Mouse (Mus musculus) gastrocnemius, postnatal 25 days (tissue): ENCODE measurements around the gene Olfr76. TPM values are rescaled to one million over a fixed set of nuclear protein-coding genes. Genes with fewer than 3 reads are reported as not detected.
A peak's percentile ranks its signal among the peaks of the same experiment; 100 is the strongest.
"Not testable (repeated sequence)": the region's sequence is repeated elsewhere in the genome, so short reads cannot be mapped to it uniquely, and the experiment has no call there.

Experiments
- DNase-seq: peaks from one replicate; pipeline ENCODE4 v3.0.0; 2022
- long read RNA-seq, 2 experiments: library from polyadenylated mRNA; stranded (forward); transcript quantifications; one replicate each; pipeline ENCODE4 v2.0.0; 2021
- total RNA-seq, 2 experiments: library from RNA; stranded (reverse); gene quantifications; 1 replicate in 1 of 2; 2 replicates in 1 of 2; pipeline ENCODE4 v1.2.3; 2021

Gene Olfr76
- total RNA-seq = not detected
- long read RNA-seq, experiment 1 = 0 reads
- long read RNA-seq, experiment 2 = 0 reads

DNA sequence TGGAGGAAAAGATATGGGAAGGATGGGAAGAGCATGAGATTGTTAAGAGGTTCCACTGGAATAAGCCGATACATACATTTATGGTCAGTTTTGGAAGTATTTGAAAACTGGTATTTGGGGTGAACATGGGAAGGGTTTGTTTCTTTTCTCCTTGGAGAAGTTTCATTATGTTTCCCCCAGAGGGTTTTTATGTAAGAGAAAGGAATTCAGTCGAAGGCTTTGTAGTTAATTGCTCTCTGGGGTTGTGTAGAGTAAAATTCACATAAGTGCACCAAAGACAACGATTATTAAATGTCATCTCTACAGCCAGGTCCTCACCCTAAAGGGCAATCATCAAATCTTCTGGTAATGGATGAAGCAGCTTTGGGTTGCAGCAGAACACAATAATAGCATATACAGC lies at the start of gene Olfr76:
Olfr76 (minus strand) TSS at position 101 of the 400 bp plus-strand sequence.
- DNase-seq = no peak

DNA sequence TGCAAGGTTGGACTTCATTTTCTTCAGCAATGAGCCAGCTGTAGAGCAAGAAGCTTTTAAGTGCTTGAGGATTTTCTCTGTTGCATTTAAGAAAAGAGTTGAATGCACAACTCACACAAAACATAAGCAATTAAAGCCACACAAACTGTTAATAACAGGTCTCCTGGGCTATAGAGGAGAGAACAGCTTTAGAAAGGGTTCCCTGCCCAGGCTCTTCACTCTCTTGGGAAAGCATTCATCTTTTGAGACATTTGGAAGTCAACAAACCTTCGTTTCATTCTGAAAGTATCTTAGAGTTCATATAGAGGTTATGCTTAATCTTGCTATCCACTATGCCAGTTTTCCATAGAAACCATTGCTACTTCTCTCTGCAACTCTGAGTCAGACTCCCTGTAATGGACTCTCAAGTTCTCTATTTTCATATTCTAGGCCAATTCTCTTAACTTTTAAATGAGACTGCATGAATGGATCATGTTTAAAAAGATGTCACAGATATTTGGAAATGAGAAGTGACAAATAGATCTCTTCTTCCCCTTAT lies 47.1 kb upstream of the Olfr76 start, which contains the start of gene Olfr1555-ps1:
Olfr1555-ps1 (minus strand) TSS at position 51 of the 538 bp plus-strand sequence.
- DNase-seq = not testable (repeated sequence)

DNA sequence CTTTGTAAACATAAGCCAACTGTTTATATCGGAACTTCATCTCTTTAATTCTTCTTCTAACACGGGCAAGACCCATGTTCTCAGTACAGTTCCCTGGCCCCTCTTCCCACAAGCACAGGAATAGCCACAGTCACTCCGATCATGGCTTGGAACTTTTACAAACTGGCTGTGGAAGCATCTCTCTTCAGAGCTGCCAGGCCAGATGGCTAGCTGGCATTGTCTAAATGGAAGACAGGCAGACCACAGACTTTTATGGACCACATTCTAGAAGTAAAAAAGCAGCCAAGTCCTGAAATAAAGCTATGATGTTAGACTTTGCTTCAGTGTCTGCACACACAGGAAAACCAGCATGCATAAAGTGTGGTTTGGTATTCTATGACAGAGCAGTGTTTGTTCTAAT lies 22.4 kb upstream of the Olfr76 start:
- no peak for DNase-seq

DNA sequence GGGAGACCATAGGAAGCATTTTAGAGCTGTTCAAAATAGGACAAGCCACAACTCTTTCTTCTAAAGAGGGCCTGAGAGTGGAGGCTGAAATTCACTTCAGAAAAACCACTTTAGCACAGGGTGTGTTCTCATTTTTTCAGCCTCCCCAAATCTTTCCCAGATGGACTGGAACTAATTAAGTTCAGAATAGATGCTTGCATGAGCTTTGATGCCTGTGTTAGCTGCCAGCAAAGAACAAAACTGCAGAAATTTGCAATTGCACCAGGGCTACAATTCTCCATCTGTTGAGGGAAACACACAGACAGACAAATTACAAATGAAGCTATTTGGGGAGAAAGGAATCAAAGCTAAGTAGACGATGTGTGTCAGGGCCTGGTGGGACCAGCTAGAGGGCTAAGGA lies 20.4 kb upstream of the Olfr76 start:
- DNase-seq = peak; percentile 24

DNA sequence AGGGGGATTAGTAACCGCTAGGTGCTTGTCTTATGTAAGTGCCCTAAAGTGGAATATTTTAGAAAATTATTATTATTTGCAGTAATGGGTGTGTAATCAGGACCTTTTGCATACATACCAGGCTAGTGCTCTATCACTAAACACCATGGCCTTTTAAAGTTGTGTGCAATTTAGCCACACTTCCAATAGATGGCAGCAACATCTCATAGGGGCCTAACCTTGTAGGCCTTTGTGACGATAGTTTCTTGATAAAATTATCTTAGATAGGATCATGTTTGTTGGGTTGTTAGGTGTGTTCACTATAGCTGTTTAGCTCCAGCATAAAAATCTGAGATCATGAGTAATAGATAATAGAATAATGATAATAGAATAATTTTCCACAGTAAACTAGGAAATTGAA lies 11.3 kb upstream of the Olfr76 start:
- no peak for DNase-seq

DNA sequence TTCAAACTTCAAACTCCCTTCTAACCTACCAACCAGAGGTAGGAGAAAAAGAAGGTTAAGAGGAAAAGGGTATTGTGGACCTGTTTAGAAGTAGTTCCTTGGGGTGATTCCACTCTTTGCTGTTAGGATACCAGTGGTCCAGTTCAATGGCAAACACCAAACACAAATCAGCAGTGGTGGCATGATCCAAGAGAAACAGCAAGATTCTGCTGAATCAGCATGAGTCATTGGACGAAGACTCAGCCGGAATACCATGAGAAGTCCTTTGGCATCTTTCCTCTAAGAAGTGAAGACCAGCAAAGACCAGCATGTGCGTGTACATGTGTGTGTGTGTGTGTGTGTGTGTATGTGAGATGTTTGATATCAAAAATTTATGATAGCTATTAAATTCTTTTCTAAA lies 6.5 kb downstream of the Olfr76 start:
- DNase-seq = no peak

DNA sequence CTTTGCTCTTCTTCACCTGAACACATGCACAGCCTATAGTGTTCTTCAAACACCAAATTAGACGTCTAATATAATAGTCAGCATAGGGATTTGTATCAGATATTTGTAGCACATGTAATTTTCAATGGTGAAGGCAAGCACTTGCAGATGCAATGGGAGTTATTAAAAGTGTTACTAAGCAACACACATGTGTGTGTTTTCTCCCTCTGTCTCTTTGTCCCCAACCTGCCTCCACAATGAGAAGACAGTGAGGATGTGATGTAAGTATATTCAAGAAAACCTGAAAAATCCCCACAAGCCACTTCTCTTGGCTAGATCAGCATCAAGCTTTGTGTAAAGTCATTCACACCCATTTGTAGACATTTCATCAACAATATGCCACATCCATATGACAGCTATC lies 7.2 kb downstream of the Olfr76 start, which contains the start of gene Olfr1428:
Olfr1428 (minus strand) TSS at position 101 of the 400 bp plus-strand sequence.
- no peak for DNase-seq

DNA sequence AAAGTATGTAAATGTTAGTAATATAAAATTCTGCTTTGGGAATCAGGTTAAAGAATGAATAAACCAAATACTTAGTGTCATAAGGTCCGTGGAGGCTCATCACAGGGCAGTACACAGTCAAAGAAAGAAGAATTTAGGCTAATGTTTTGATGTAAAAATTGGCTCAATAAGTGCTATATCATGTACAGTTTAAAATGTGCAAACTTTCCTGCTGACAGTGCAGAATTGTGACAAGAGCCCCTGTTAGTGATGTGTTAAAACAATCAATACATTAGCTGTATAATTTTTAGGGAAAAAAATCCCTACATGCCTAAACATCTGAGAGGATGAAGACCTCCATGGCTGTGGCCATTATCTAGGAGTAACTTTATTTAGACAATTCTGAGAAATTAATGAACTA lies 9.2 kb downstream of the Olfr76 start:
- no peak for DNase-seq

DNA sequence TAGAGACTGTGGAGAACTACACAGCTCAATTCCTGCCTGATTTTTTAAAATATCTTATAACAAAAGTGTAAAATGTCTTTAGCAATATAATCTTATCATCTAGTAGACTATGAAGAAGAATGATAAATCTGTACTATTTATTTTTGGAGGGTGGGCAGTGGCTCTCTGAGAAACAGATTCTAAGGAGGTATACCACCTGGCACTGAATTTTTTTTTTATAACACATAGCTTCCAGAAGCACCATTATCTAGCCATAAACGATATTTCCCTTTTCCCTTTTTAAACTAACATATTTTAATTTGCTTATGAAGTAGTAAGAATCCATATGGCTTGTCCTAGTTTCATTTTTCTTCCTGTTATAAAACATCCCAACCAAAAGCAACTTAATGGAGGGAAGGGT lies 18.5 kb downstream of the Olfr76 start:
- no peak for DNase-seq

DNA sequence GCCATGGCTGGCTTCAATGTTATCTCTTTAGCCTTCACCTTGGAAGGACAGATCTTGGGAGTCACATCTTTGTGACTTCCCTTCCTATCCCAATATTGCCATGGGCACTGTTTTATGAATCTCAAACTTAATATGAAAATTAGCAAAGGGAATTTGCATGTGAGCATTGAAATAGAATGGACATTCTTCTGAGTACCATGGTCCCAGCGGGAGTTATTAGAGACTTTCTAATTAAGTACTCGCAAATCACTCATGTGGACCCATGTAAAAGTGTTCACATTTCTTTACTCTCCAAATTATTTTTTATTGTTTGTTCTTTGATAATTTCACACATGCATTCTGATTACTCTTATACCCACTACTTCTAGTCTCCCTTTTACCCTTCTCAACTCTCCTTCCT lies 19.8 kb downstream of the Olfr76 start, which contains the start of gene Olfr1427:
Olfr1427 (minus strand) TSS at position 101 of the 400 bp plus-strand sequence.
- DNase-seq = no peak

DNA sequence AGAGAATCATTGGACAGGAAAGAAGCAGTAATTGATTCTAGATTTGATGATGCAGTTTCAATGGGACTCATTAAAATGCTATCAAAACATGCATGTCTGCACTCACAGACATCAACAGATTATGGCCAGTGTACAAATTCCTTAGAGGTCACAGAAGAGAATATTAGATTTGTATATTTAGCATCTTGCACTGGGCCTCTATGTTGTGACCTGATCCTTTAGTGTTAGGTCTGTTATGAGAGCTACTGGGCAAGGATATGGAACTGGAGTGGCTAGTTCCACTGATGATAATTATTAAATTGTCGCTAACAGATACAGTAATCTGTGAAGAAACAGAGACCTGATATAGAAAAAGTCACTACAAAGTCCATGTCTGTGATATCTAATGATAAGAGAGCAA lies 31.1 kb downstream of the Olfr76 start, which contains the start of gene Olfr1426:
Olfr1426 (minus strand) TSS at position 101 of the 400 bp plus-strand sequence.
- DNase-seq = no peak

DNA sequence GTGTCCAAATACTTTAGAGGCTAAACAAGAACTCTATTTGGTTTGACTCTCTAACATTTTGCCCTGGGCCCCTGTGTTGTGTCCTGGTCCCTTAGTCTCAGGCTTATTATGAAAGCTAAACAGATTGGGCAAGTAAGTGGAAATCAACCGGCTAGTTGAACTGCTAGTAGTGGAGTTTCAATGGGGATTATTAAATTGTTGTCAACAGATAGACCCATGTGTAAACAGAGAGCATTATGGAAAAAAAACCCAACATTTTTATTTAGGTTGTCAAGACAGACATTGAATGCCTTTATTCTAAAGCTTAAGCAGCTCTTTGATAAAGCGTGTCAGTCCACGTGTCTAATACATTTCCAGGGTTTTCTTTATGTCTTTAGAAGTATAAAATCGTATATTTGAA lies 45.4 kb downstream of the Olfr76 start, which contains the start of gene Olfr1425:
Olfr1425 (minus strand) TSS at position 101 of the 400 bp plus-strand sequence.
- DNase-seq = not testable (repeated sequence)

DNA sequence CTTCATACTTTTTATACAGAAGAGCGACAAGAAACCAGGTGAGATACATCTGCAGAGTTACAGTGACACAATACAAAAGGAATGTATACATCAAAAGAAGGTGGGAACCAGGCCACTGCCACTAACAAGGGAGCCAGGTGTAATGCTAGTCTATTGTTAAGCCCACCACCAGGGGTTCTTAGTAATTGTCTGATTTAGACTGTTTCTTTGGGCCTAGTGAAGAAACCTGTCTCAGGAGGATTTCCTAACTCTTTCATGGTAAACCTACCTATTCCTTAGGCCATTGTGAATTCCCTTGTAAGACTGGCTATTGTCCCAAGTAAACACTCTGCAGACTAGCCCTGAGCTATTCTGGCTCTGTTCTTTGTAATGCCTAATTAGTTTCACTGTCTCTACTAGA lies 53.5 kb downstream of the Olfr76 start:
- not testable (repeated sequence) for DNase-seq

Other genes starting within 250 kb of the Olfr76 start
- not detected for gene Olfr1419, start 248.1 kb downstream of the Olfr76 start, total RNA-seq
- gene Olfr1420, start 236.6 kb downstream of the Olfr76 start, total RNA-seq = not detected
- gene Patl1, start 210.8 kb downstream of the Olfr76 start, total RNA-seq = 10 to 100 TPM; 18.7 to 22.8 TPM
- 10 to 100 TPM; 56.9 to 63.4 TPM for gene Osbp, start 157.3 kb downstream of the Olfr76 start, total RNA-seq
- gene Olfr1423, start 81.9 kb downstream of the Olfr76 start, total RNA-seq = not detected
- gene Olfr1424, start 60.5 kb downstream of the Olfr76 start, total RNA-seq = not detected
- gene Olfr1425, start 45.5 kb downstream of the Olfr76 start, total RNA-seq = not detected
- gene Olfr1426, start 31.2 kb downstream of the Olfr76 start, total RNA-seq = not detected
- gene Olfr1427, start 19.9 kb downstream of the Olfr76 start, total RNA-seq = not detected
- gene Olfr1428, start 7.3 kb downstream of the Olfr76 start, total RNA-seq = not detected
- not detected for gene Olfr1555-ps1, start 46.9 kb upstream of the Olfr76 start, total RNA-seq
- gene Olfr1431, start 77.4 kb upstream of the Olfr76 start, total RNA-seq = not detected
- gene Olfr1432, start 109.4 kb upstream of the Olfr76 start, total RNA-seq = not detected
- gene Olfr262, start 118.5 kb upstream of the Olfr76 start, total RNA-seq = not detected
- gene Olfr235, start 137.8 kb upstream of the Olfr76 start, total RNA-seq = not detected
- not detected for gene Olfr1434, start 156.7 kb upstream of the Olfr76 start, total RNA-seq
- gene Olfr1436, start 175.9 kb upstream of the Olfr76 start, total RNA-seq = not detected
- gene Olfr1437, start 201.9 kb upstream of the Olfr76 start, total RNA-seq = not detected
- gene Olfr1438-ps1, start 212.7 kb upstream of the Olfr76 start, total RNA-seq = not detected